Mouse (Mus musculus): ENCODE measurements at regions not wholly inside any gene's neighbourhood (a gene's known extent, or its start where the extent isn't known, plus 50 kb on each side); places are given as distances from the start of the nearest gene placed in this dataset.
"Not testable (repeated sequence)": the region's sequence is repeated elsewhere in the genome, so short reads cannot be mapped to it uniquely, and the experiment has no call there.

DNA sequence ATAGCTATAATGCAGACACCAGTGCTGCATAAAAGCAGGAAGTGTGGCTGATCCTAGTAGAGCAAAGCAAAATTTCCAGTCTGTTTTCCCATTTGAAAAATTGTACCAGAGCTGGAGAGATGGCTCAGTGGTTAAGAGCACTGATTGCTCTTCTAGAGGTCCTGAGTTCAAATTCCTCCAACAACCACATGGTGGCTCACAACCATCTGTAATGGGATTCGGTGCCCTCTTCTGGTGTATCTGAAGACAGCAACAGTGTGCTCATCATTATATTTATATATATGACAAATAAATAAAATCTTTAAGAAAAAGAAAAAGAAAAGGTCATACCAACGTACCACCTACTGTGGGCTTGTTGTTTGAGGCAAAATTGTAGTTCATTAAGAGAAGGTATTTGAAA lies 144.1 kb upstream of the Rxfp2 start:
- no peaks in the 10 kb centered on the region for H3K4me1 ChIP-seq (replicated peaks; ENCODE audit: control insufficient read depth in 2 of 2, insufficient read depth in 2 of 2, low read length in 1 of 2)
- no peak overlapping the region for H3K27ac ChIP-seq
- no peaks in the 10 kb centered on the region for H3K36me3 ChIP-seq (replicated peaks; ENCODE audit: control insufficient read depth, insufficient read depth, low read depth)
- WGBS (ENCODE audit: insufficient replicate concordance), result 59% methylated on average over 2 of the region's 2 CpGs
- no peak overlapping the region for H3K4me2 ChIP-seq (ENCODE audit: low read depth)
- no peaks in the 10 kb centered on the region for H3K27me3 ChIP-seq (ENCODE audit: control insufficient read depth, insufficient read depth, low read length)
- H3K9ac ChIP-seq (replicated peaks), result no peak overlapping the region
- H3K4me3 ChIP-seq (ENCODE audit: insufficient read depth in 1 of 2, low read depth in 2 of 2, low read length in 2 of 2), result no peak overlapping the region
- no peak for DNase-seq (ENCODE audit: low read depth in 3 of 3, low spot score in 3 of 3)
- H3K9me3 ChIP-seq (ENCODE audit: control insufficient read depth, low read length), result no peaks in the 10 kb centered on the region
- TF ChIP-seq CTCF (IDR thresholded peaks at IDR 0.05; ENCODE audit: low read depth), result no peak
- no peak for TF ChIP-seq EP300 (IDR thresholded peaks at IDR 0.05; ENCODE audit: low read depth)
- ATAC-seq (ENCODE audit: insufficient read depth), result no peak

DNA sequence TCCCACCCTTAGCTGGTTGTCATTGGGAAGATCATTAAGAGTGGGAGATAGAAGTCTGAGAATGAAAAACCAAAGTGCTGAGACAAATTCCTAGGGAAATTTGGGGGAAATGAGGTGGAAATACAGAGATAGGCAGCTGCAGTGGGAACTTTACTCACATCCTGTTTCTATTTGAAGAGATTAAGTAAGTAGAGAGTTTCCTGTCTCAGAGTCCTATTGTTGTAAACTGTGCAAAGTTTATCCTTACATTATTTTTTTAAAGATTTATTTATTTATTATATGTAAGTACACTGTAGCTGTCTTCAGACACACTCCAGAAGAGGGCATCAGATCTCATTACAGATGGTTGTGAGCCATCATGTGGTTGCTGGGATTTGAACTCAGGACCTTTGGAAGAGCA lies 126.0 kb upstream of the Rxfp2 start:
- not testable (repeated sequence) for H3K27ac ChIP-seq; DNase-seq (ENCODE audit: low read depth in 3 of 3, low spot score in 3 of 3); H3K9me3 ChIP-seq (ENCODE audit: control insufficient read depth, low read length); ATAC-seq (ENCODE audit: insufficient read depth); H3K4me3 ChIP-seq (ENCODE audit: insufficient read depth in 1 of 2, low read depth in 2 of 2, low read length in 2 of 2); H3K9ac ChIP-seq (replicated peaks); H3K4me2 ChIP-seq (ENCODE audit: low read depth); H3K4me1 ChIP-seq (replicated peaks; ENCODE audit: control insufficient read depth in 2 of 2, insufficient read depth in 2 of 2, low read length in 1 of 2); H3K27me3 ChIP-seq (ENCODE audit: control insufficient read depth, insufficient read depth, low read length); H3K36me3 ChIP-seq (replicated peaks; ENCODE audit: control insufficient read depth, insufficient read depth, low read depth)

DNA sequence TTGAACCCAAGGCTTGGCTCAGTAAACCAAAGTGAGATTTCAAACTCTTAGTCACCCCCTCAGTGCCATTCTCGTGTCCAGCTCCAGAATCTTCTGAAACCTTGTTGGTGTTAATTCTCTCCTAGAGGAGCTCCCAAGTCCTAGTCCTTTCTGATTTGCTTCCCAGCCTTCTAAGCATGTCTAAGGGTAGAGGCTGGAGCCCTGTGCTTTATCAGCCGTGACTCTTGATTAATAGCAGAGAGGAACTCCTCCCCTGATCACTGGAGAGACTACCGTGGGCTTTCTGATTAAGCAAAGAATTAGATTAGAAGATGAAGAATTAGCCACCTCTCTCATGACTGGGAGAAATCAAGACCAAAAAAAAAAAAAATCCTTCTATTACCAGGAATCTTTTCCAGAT lies 111.5 kb upstream of the Rxfp2 start:
- TF ChIP-seq EP300 (IDR thresholded peaks at IDR 0.05; ENCODE audit: low read depth) (no peak), CTCF (IDR thresholded peaks at IDR 0.05; ENCODE audit: low read depth) (no peak)
- H3K36me3 ChIP-seq (replicated peaks; ENCODE audit: control insufficient read depth, insufficient read depth, low read depth), result no peaks in the 10 kb centered on the region
- ATAC-seq (ENCODE audit: insufficient read depth), result no peak
- H3K4me2 ChIP-seq (ENCODE audit: low read depth), result no peak overlapping the region
- 35% methylated on average over 3 of the region's 3 CpGs for WGBS (ENCODE audit: insufficient replicate concordance)
- H3K4me3 ChIP-seq (ENCODE audit: insufficient read depth in 1 of 2, low read depth in 2 of 2, low read length in 2 of 2), result no peak overlapping the region
- no peaks in the 10 kb centered on the region for H3K27me3 ChIP-seq (ENCODE audit: control insufficient read depth, insufficient read depth, low read length)
- no peak overlapping the region for H3K27ac ChIP-seq
- DNase-seq (ENCODE audit: low read depth in 3 of 3, low spot score in 3 of 3), result no peak
- no peak overlapping the region for H3K9ac ChIP-seq (replicated peaks)
- no peaks in the 10 kb centered on the region for H3K4me1 ChIP-seq (replicated peaks; ENCODE audit: control insufficient read depth in 2 of 2, insufficient read depth in 2 of 2, low read length in 1 of 2)
- no peaks in the 10 kb centered on the region for H3K9me3 ChIP-seq (ENCODE audit: control insufficient read depth, low read length)

DNA sequence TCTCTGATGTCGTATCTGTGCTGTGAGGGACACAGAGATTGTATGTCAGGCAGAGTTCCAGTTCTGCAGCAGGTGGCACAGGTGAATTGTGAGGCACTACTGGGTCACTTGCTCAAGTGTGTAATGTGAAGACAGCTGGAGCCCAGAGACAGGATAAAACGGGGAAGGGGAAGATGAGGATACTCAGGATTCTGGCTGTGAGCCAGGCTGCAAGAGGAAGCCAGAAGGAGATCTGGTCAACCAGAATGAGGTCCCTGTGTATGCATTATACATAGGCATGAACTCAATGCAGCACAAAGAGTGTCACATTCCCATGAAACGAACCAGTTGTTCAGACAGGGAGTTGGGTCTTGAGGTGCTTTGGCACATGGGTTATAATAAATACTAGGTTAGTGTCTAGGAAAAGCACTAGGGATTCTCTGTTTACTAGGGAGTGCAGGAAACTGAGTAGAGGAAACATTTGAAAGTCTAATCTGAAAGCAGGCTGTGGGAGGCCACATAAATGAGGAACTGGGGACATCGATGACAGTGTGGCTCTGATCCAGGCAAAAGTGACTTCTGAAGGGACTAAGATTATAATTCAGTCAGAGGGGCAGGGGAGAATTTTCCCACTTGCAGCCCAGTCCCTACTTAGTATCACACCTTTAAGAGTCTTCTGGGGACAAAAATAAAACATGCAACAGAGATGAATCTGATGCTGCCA lies 109.9 kb upstream of the Rxfp2 start:
- no peak overlapping the region for H3K4me2 ChIP-seq (ENCODE audit: low read depth)
- no peak overlapping the region for H3K4me3 ChIP-seq (ENCODE audit: insufficient read depth in 1 of 2, low read depth in 2 of 2, low read length in 2 of 2)
- ATAC-seq (ENCODE audit: insufficient read depth), result no peak
- no peaks in the 10 kb centered on the region for H3K27me3 ChIP-seq (ENCODE audit: control insufficient read depth, insufficient read depth, low read length)
- H3K4me1 ChIP-seq (replicated peaks; ENCODE audit: control insufficient read depth in 2 of 2, insufficient read depth in 2 of 2, low read length in 1 of 2), result no peaks in the 10 kb centered on the region
- TF ChIP-seq CTCF (IDR thresholded peaks at IDR 0.05; ENCODE audit: low read depth), result no peak
- no peak for TF ChIP-seq EP300 (IDR thresholded peaks at IDR 0.05; ENCODE audit: low read depth)
- no peak for DNase-seq (ENCODE audit: low read depth in 3 of 3, low spot score in 3 of 3)
- 22% methylated on average over 4 of the region's 4 CpGs for WGBS (ENCODE audit: insufficient replicate concordance)
- H3K36me3 ChIP-seq (replicated peaks; ENCODE audit: control insufficient read depth, insufficient read depth, low read depth), result no peaks in the 10 kb centered on the region
- no peaks in the 10 kb centered on the region for H3K9me3 ChIP-seq (ENCODE audit: control insufficient read depth, low read length)
- no peak overlapping the region for H3K9ac ChIP-seq (replicated peaks)
- no peak overlapping the region for H3K27ac ChIP-seq

DNA sequence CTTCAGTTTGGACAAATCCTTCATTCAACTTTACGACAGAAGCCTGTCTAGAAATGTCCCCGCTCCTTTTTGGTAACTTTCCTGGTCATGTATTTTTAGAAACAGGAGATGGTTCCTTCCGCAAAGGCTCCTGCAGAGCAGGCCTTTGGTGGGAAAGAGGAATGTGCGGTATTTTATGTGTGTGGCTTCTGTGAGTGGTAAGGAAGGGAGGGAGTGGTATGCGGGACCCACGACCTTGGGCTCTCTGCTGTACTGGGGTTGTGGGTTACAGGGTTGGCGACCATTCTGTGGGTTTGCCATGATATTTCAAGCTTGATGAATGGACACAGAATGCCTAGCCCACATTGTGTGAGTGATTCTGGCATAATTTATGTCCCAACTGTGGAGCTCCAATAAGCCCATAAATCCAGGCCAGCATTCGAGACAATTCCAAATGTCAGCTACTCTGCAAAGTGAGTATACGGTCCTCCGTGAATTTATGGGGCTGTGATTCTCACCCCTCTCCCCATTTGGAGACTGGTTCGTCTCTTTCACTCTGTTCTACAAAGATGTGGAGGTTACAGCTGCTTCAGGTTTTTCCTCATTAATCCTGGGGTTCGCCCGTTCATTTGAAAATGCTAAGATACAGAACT lies 109.3 kb upstream of the Rxfp2 start:
- Histone ChIP-seq H3K36me3 (replicated peaks; ENCODE audit: control insufficient read depth, insufficient read depth, low read depth) (no peaks in the 10 kb centered on the region), H3K27ac (no peak overlapping the region), H3K4me3 (ENCODE audit: insufficient read depth in 1 of 2, low read depth in 2 of 2, low read length in 2 of 2) (no peak overlapping the region), H3K9ac (replicated peaks) (no peak overlapping the region), H3K4me1 (replicated peaks; ENCODE audit: control insufficient read depth in 2 of 2, insufficient read depth in 2 of 2, low read length in 1 of 2) (no peaks in the 10 kb centered on the region), H3K27me3 (ENCODE audit: control insufficient read depth, insufficient read depth, low read length) (no peaks in the 10 kb centered on the region), H3K4me2 (ENCODE audit: low read depth) (no peak overlapping the region), H3K9me3 (ENCODE audit: control insufficient read depth, low read length) (no peaks in the 10 kb centered on the region)
- WGBS (ENCODE audit: insufficient replicate concordance), result 22% methylated on average over 13 of the region's 13 CpGs
- ATAC-seq (ENCODE audit: insufficient read depth) (no peak), DNase-seq (ENCODE audit: low read depth in 3 of 3, low spot score in 3 of 3) (no peak)
- TF ChIP-seq EP300 (IDR thresholded peaks at IDR 0.05; ENCODE audit: low read depth) (no peak), CTCF (IDR thresholded peaks at IDR 0.05; ENCODE audit: low read depth) (no peak)

Data from liver, embryonic 14.5 days (tissue).